Mouse (Mus musculus) 416B (cell line): ENCODE measurements around the gene Six3.

Experiments used
- DNase-seq: peaks from one replicate; pipeline ENCODE4 v3.0.0; 2011; ENCODE audit warnings: low read depth

The Six3 gene

GRCm38 (mm10) chr17:85613266-85613860 is at the start of gene Six3:
Six3 (plus strand) TSS chr17:85613608.
- DNase-seq = no peak

GRCm38 (mm10) chr17:85564107-85564506 is 49.3 kb upstream of the Six3 start:
- DNase-seq = no peak

- no peak for DNase-seq
Observed at GRCm38 (mm10) chr17:85574023-85574422, 39.4 kb upstream of the Six3 start.

GRCm38 (mm10) chr17:85578290-85578689 is 35.1 kb upstream of the Six3 start:
- no peak for DNase-seq

GRCm38 (mm10) chr17:85579350-85579749 is 34.1 kb upstream of the Six3 start:
- no peak for DNase-seq

- DNase-seq = no peak
Observed at GRCm38 (mm10) chr17:85580221-85580620, 33.2 kb upstream of the Six3 start.

- no peak for DNase-seq
Observed at GRCm38 (mm10) chr17:85584170-85584569, 29.2 kb upstream of the Six3 start.

GRCm38 (mm10) chr17:85584573-85584972 is 28.8 kb upstream of the Six3 start:
- no peak for DNase-seq

GRCm38 (mm10) chr17:85585779-85586178 is 27.6 kb upstream of the Six3 start:
- DNase-seq = no peak

GRCm38 (mm10) chr17:85591976-85592375 is 21.4 kb upstream of the Six3 start:
- no peak for DNase-seq

- DNase-seq = no peak
Observed at GRCm38 (mm10) chr17:85595853-85596252, 17.6 kb upstream of the Six3 start.

GRCm38 (mm10) chr17:85596341-85596890 is 17.0 kb upstream of the Six3 start:
- no peak for DNase-seq

- no peak for DNase-seq
Observed at GRCm38 (mm10) chr17:85599520-85599919, 13.9 kb upstream of the Six3 start.

GRCm38 (mm10) chr17:85606463-85606862 is 6.9 kb upstream of the Six3 start:
- DNase-seq = no peak

- DNase-seq = no peak
Observed at GRCm38 (mm10) chr17:85607556-85608365, 5.6 kb upstream of the Six3 start.

GRCm38 (mm10) chr17:85608366-85609093 is 4.9 kb upstream of the Six3 start:
- no peak for DNase-seq

- no peak for DNase-seq
Observed at GRCm38 (mm10) chr17:85609094-85609425, 4.3 kb upstream of the Six3 start.

GRCm38 (mm10) chr17:85609621-85610392 is 3.6 kb upstream of the Six3 start:
- DNase-seq = no peak

- no peak for DNase-seq
Observed at GRCm38 (mm10) chr17:85610393-85611115, 2.9 kb upstream of the Six3 start.

- DNase-seq = no peak
Observed at GRCm38 (mm10) chr17:85611521-85612515, 1.6 kb upstream of the Six3 start.
